Mouse (Mus musculus): ENCODE data around the gene Naif1.
A peak's percentile ranks its signal among the peaks of the same experiment; 100 is the strongest.

The Naif1 gene

GRCm38 (mm10) chr2:32427720-32428119 lies 22.5 kb upstream of the Naif1 start:
- no peak for DNase-seq (ENCODE audit: low spot score)

GRCm38 (mm10) chr2:32428262-32428722 lies 22.0 kb upstream of the Naif1 start:
- DNase-seq (ENCODE audit: low spot score), result no peak

DNA sequence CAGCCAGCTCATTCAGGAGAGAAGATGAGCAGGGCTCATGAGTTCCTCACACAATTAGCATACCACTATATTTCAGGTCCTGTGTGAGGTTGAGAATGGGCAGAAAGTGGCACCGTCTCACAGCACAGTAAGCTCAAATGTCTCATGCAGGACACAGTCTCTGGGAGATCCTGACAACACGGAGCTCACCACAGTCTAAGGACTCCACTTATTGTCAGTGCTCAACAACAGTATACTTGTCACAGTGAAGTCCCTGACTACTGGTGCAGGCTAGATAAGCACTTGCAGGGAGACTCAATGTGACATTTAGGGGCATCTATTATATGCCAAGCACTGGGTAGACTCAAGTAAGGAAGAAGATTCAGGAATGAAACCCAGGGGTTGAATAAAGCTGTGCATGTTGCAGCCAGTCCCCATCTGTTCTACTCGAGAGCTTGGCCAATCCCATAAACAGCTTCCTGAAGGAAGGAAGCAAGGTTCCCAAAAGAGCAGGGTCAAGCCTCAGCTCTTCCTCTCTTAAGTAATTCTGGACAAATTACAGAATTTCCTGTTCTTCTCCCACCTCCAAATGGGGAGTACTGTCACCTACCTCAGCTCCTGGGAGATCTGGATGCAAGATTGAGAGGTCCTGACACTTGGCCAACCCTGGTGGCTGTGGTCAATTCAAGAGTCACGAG lies 20.9 kb upstream of the Naif1 start:
- DNase-seq (ENCODE audit: low spot score), result no peak

DNA sequence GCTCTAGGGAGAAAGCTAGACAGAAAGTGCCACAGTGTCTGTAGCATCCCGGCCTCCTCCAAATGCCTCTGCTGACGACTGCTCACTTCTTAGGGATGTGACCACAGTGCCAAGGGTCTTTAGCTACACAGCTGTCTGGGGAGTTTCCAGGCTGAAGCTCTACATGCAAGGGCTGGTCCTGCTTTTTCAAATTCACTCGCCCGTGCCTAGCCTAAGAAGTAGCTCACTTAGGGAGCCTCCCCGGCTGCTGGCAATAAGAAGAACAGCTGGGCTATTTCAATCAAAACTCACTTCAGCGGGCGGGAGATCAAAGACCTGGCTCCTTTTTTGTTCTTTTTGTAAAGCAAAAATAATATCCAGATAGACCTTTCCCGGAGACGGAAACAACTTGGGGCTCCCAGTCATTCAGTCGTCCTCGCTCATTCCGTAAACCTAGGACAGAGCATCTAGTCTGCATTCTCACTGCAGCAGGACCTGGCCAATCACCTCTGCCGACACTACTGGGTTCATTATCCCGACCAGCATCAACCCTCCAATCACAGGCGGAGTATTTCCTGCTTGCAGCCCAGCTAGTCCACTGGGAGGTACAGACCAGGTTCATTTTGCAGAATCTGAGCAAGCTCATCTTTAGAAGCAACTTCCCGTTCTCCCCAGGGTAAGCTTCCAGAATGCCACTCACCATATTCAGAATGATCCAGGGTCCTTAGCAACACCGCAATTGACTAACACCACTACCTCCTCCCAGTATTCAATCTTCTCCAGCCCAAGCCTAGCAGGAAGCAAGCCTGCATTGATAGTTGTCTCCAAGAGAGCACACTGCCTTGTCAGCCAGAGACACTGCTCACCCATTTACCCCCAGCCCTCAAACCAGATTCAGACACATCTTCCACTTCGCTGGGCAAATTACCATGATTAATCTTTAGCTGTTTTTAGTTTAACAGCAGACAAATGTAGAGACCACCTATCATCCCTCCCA lies 19.3 kb upstream of the Naif1 start:
- DNase-seq (ENCODE audit: low spot score), result no peak

DNA sequence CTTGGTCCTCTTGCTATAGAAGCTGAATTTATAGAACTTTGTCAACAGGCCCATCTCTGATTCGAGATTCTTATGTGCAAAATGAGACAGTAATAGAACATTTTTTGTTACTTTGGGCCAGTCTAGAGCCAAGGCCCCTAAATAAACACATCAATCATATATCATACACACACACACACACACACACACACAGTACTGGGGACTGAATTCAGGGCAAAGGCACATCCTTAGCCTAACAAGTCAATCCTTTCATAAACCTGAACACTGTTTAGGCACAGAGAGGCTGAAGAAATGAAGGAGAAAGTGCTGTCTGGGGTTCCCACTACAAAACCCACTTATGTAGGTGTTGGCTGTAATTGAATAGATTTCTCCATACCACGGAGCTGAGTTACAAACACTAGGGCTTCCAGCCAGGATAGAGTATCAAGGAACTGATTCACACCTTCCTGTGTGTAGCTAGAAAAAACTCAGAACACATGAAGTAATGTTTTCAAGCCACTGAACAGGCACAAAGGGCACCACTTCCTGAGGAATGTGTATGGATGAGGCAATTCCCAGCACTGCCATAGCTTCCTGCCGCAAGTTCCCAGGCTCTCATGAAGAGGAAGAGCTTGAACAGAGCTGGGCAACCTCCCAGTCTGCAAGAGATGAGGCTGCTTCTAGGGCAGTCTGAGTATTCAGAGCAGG lies 13.4 kb upstream of the Naif1 start:
- DNase-seq (ENCODE audit: low spot score), result peak; percentile 97

DNA sequence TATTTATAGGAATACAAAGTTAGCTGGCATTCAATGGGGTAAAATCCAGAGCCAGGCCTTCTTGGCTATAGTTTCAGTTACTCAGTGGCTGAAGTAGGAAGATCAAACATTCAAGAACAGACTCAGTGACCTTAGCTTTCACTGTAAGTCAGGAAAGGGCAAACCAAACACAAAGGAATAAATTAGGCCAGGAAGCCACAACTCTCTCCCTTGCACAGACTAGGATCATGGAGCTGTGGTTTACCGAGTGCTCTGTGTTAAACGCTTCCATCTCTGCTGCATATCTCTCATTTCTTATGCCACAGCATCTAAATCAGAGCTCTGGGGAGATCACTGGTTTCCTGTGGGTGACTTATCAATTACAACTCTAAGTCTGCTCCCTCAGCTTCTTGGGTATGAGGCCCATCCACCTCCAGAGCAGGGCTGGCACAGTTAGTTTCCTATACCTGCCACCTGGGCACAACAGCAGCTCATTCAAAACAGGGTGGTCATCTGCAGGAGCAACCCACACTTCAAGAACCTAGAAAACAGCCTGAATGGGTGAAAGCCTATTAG lies 12.6 kb upstream of the Naif1 start:
- DNase-seq (ENCODE audit: low spot score), result no peak

- DNase-seq (ENCODE audit: low spot score), result no peak
Measured at GRCm38 (mm10) chr2:32438733-32439132, 11.5 kb upstream of the Naif1 start.

DNA sequence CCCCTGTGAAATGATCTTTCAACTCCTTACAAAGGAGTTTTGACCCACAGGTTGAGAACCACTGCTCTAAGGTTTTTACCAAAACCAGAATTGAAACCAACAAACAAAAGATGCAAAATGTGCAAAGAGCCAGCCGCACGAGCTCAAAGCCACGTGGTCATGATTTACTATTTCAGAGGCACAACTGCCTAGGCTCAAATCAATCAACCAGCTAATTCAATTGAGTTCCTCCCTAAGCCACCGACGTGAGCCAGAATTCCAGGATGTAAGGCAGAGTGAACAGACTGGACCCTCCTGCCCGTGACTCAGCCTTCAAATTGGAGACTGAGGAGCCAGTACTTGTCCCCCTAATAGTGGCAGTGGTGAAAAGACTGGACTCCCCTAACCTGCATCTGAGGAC lies 11.1 kb upstream of the Naif1 start:
- no peak for DNase-seq (ENCODE audit: low spot score)

DNA sequence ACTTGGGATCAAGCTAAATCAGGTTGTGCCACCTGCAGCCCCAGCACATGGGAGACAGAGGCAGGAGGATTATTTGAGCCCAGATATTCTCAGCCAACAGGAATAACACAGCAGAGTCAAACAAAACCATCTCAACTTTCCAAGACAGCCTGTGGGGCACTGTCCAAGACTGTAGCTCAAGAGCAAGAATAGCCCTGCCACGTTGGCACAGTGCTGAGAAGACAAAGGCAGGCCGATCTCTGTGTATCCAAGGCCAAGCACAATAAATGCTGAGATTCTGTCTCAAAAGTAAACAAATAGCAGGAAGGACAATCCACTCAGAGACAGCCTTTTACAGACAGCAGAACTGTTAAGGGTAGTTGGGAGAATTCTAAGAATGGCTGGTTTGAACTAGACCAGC lies 10.1 kb upstream of the Naif1 start:
- peak; percentile 96 for DNase-seq (ENCODE audit: low spot score)

DNA sequence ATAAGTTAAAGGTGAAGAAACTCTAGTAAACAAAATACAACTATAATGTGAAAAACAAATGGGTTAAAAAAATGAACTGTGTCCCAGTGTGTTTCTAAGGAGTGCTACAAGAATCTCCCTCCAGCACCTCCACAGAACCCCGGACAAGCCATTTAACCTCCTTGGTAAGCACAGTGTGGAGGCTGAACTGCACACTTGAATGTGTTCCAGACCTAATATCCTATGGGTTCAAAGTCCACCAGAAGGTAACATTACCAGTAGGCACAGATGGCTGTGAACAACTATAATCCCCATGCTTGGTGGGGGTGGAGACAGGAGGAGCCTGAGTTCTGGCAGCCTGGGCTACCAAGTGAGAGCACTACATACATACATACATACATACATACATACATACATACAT lies 9.6 kb upstream of the Naif1 start:
- DNase-seq (ENCODE audit: low spot score), result peak; percentile 61

- no peak for DNase-seq (ENCODE audit: low spot score)
Measured at GRCm38 (mm10) chr2:32441550-32441949, 8.7 kb upstream of the Naif1 start.

- DNase-seq (ENCODE audit: low spot score), result no peak
Measured at GRCm38 (mm10) chr2:32445535-32445934, 4.7 kb upstream of the Naif1 start.

GRCm38 (mm10) chr2:32447264-32447936 lies 2.9 kb upstream of the Naif1 start:
- DNase-seq (ENCODE audit: low spot score), result peak; percentile 80

- DNase-seq (ENCODE audit: low spot score), result no peak
Measured at GRCm38 (mm10) chr2:32448480-32448879, 1.8 kb upstream of the Naif1 start.

DNA sequence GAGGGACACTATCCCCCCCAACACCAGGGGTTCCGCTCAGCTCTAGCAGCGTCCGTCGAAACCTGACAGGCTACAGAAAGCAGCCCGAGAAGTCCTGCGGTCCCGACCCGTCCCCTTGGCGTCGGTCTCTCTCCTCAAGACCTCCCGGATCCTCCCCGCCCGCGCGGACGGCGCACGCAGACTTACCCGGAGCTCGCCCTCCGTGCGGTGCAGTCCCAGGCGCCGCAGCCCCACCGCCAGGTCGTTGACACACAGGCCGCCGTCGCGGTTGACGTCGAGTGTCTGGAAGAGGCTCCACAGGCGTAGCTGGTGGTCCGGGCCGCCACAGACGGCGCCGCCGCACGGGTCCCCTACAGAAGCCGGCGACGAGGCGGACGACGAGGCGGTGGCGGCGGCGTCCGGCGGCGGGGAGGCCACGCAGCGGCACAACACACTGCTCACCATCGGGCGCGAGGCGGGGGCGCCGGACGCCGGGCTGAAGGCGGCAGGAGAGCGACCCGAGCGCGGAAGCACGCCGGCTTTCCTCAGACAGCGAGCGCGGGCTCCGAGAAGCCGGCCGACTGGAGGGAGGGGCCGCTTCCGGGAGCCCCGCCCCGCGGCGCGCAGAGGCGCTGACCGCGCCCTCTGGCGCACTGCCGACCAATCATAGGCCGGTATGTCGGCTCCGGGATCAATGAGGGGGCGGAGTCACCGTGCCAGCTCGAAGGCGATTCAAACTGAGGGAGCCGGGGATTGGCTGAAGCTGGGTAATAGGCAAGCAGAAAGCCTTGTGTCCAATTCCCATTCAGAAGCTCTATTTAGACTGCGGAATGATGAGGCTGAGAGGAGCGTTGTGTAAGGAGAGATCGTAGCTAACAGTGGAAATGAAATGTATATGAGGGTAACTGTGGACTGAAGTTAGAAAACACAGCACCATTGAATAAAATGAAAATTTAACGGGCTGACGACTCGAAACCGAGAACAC lies 906 bp downstream of the Naif1 start, which contains the start of gene Slc25a25:
Gene Slc25a25 (minus strand): TSS at position 565 of the 964 bp plus-strand sequence.
- peak; percentile 99 for DNase-seq (ENCODE audit: low spot score)

DNA sequence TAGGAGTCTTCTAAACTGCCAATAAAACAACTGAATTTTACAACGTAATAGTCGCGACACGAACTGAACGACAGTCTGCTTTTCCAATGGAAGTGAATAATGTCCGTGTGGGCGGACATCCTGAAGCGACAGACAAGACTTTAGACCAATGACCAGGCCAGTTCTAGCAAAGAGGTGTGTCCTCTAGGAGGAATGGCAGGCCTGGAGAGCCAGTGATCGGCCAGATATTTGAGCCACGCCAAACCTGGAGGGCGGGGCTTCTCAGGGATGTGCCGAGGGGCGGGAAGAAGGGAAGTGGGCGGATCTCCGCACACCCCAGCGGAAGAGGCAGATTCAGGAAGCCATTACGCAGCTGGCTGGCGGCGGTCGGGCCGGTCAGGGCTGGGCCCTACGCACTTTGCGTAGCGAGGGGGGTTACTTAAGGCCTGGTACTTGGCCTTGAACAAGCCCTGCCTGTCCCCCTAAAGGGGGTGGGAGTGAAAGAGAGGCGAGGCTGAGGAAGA lies 1.7 kb downstream of the Naif1 start:
- peak; percentile 100 for DNase-seq (ENCODE audit: low spot score)

DNA sequence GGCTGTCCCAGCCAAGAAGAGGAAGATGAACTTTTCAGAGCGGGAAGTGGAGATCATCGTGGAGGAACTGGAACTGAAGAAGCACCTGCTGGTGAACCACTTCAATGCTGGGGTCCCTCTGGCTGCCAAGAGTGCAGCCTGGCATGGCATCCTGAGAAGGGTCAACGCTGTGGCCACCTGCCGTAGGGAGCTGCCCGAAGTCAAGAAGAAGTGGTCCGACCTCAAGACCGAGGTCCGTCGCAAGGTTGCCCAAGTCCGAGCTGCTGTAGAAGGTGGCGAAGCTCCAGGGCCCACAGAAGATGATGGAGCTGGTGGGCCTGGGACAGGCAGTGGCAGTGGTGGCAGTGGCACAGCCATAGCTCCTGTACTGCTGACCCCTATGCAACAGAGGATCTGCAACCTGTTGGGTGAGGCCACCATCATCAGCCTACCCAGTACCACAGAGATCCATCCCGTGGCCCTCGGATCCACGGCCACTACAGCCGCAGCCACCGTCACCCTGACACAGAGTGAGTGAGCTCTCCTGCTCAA lies 2.2 kb downstream of the Naif1 start:
- no peak for DNase-seq (ENCODE audit: low spot score)

- DNase-seq (ENCODE audit: low spot score), result no peak
Measured at GRCm38 (mm10) chr2:32453641-32454303, 3.5 kb downstream of the Naif1 start.

DNA sequence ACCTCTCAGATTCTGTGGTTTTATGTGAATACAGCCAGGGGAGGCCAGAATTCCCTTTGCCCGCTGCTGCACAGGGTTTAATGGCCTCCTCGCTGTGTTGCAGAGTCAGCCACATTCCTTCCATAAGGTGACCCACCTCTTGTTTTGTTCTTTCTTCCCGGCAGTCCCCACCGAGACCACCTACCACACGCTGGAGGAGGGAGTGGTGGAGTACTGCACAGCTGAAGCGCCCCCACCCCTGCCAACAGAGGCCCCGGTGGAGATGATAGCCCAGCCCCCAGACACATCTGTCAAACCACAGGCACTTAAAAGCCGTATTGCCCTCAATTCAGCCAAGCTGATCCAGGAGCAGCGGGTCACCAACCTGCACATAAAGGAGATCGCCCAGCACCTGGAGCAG lies 4.4 kb downstream of the Naif1 start:
- no peak for DNase-seq (ENCODE audit: low spot score)
